In the genomic region with DNA sequence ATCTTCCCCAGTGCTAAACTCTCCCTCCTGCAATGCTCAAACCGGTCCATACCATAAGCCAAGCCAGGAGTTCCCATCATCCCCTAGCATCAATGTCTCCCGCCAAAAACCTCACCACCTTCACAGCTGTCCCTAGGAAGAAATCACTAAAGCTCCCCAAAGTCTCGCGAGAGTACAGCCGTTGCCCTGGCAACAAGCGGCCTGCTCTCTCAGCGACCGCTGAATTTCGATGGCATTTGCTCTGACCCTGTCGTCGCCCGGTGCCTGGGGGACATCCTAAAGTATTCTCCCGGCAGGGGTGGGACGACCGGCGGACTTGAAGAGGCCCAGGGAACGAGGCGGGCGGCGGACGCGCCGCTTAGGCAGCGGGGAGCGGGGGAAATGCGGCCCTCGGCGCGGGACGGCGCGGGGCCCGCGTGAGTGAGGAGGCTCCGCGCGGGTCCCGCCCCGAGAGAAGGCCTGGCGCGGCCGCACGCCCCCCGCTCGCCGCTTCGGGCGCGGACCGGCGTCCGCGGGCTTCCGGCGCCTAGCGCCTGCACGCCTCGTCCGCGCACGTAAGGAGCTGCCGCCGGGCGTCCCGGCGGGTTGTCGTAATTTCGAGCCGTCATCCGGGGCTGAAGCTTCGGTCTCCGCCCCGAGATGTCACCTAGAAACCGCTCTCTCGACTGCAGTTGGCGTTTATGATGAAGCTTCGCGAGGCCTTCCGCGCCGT, we compare ENCODE assay signal across 8 mouse cellular contexts. TPM values are rescaled to one million over a fixed set of nuclear protein-coding genes. Genes with fewer than 3 reads are reported as not detected.
DNase-seq lines count a peak whose midpoint lies in the region; ATAC-seq and TF ChIP-seq lines count a peak whose summit lies in the region.

Gene Agbl3, plus strand, starts transcription at position 202 of the 712 bp plus-strand sequence.

- TF ChIP-seq CTCF in heart, adult 2 months (IDR thresholded peaks at IDR 0.05) = 0 out of 2 replicates have a peak, but pooled peaks have one; percentile 5

- TF ChIP-seq EP300 in heart, adult 2 months (IDR thresholded peaks at IDR 0.05; ENCODE audit: insufficient read depth, low read depth, low read length) = 0 out of 2 replicates have a peak, but pooled peaks have one; percentile 43

- DNase-seq in 3134 (ENCODE audit: extremely low read depth, insufficient read length, low spot score) = peak; percentile 94
- DNase-seq in adrenal gland, postnatal 4 days (ENCODE audit: low spot score in 2 of 2) = peak; percentile 93
- DNase-seq in embryonic facial prominence, embryonic 14.5 days (ENCODE audit: low spot score) = peak; percentile 98
- DNase-seq in heart, adult 2 months = peak; percentile 94 to 97
- peak; percentile 91 to 94 for DNase-seq in kidney, adult 8-10 months
- DNase-seq in spleen, postnatal 10 days (ENCODE audit: low spot score in 2 of 2) = peak; percentile 98

- intact Hi-C loops in heart, adult 2 months (cut with DNase I) = loop anchor here (1.0 to 5.0 kb wide), 3 partner anchors 82 to 130 kb away; partner anchors contain the start of genes Cyren, Tmem140 and Wdr91

- under 1% methylated on average over 46 of the region's 81 CpGs for WGBS in embryonic facial prominence, embryonic 14.5 days
- WGBS in heart, adult 2 months = under 1% methylated on average over 80 of the region's 81 CpGs
- under 1% methylated on average over 58 of the region's 81 CpGs for WGBS in limb, embryonic 13.5 days
- under 1% methylated on average over 67 of the region's 81 CpGs for WGBS in midbrain, embryonic 16.5 days

- H3K9ac ChIP-seq in embryonic facial prominence, embryonic 14.5 days (ENCODE audit: low read depth, low read length) = peak within 1 kb of the TSS; percentile 95
- H3K9ac ChIP-seq in heart, adult 2 months (ENCODE audit: low read depth, low read length) = peak within 1 kb of the TSS; percentile 82
- H3K9ac ChIP-seq in limb, embryonic 13.5 days = peak within 1 kb of the TSS; percentile 93
- peak within 1 kb of the TSS; percentile 87 for H3K9ac ChIP-seq in midbrain, embryonic 16.5 days (ENCODE audit: low read depth, low read length)

- peak; percentile 63 for TF ChIP-seq POLR2A in heart, adult 2 months (IDR thresholded peaks at IDR 0.05; ENCODE audit: insufficient read depth, low read depth, low read length)

- H3K4me3 ChIP-seq in embryonic facial prominence, embryonic 14.5 days (ENCODE audit: low read depth, low read length) = peak within 1 kb of the TSS; percentile 61
- H3K4me3 ChIP-seq in heart, adult 2 months = peak within 1 kb of the TSS; percentile 91
- H3K4me3 ChIP-seq in limb, embryonic 13.5 days = peak within 1 kb of the TSS; percentile 67
- H3K4me3 ChIP-seq in midbrain, embryonic 16.5 days (ENCODE audit: low read depth, low read length) = peak within 1 kb of the TSS; percentile 66

- H3K79me2 ChIP-seq in heart, adult 2 months (replicated peaks; ENCODE audit: control insufficient read depth, insufficient read depth, low read length) = no peaks in the 10 kb centered on the region

- H3K27me3 ChIP-seq in embryonic facial prominence, embryonic 14.5 days (replicated peaks; ENCODE audit: control insufficient read depth, insufficient read depth, low read length) = no peaks in the 10 kb centered on the region
- H3K27me3 ChIP-seq in heart, adult 2 months (ENCODE audit: control insufficient read depth, insufficient read depth, low read length) = no peaks in the 10 kb centered on the region
- H3K27me3 ChIP-seq in limb, embryonic 13.5 days = no peaks in the 10 kb centered on the region
- H3K27me3 ChIP-seq in midbrain, embryonic 16.5 days (ENCODE audit: control insufficient read depth, insufficient read depth, low read depth, low read length) = no peaks in the 10 kb centered on the region

- peaks cover 2% of the 10 kb centered on the region; the same call in 1 of the 2 replicates for H3K36me3 ChIP-seq in embryonic facial prominence, embryonic 14.5 days (ENCODE audit: control insufficient read depth, insufficient read depth, low read length)
- no peaks in the 10 kb centered on the region for H3K36me3 ChIP-seq in heart, adult 2 months (ENCODE audit: control insufficient read depth, insufficient read depth, low read length)
- peaks cover 5% of the 10 kb centered on the region; the same call in 1 of the 2 replicates for H3K36me3 ChIP-seq in limb, embryonic 13.5 days
- no peaks in the 10 kb centered on the region for H3K36me3 ChIP-seq in midbrain, embryonic 16.5 days (ENCODE audit: control insufficient read depth, insufficient read depth, low read length)

- H3K4me1 ChIP-seq in embryonic facial prominence, embryonic 14.5 days (ENCODE audit: control insufficient read depth, insufficient read depth, low read length) = no peaks in the 10 kb centered on the region
- peaks cover 2% of the 10 kb centered on the region; the same call in 1 of the 2 replicates for H3K4me1 ChIP-seq in heart, adult 2 months (ENCODE audit: control insufficient read depth, insufficient read depth, low read length)
- H3K4me1 ChIP-seq in limb, embryonic 13.5 days = no peaks in the 10 kb centered on the region
- 0 out of 2 replicates have a peak, but pooled peaks cover 2% of the 10 kb centered on the region for H3K4me1 ChIP-seq in midbrain, embryonic 16.5 days (ENCODE audit: control insufficient read depth, insufficient read depth, low read length)

- peak within 1 kb of the TSS; percentile 58 for H3K4me2 ChIP-seq in embryonic facial prominence, embryonic 14.5 days (ENCODE audit: low read depth, low read length)
- H3K4me2 ChIP-seq in limb, embryonic 13.5 days (replicated peaks) = peak within 1 kb of the TSS; percentile 72
- peak within 1 kb of the TSS; percentile 52 for H3K4me2 ChIP-seq in midbrain, embryonic 16.5 days (ENCODE audit: low read length)

- H3K27ac ChIP-seq in embryonic facial prominence, embryonic 14.5 days (replicated peaks; ENCODE audit: low read depth, low read length) = peak within 1 kb of the TSS; percentile 97
- H3K27ac ChIP-seq in heart, adult 2 months = peak within 1 kb of the TSS; percentile 95
- H3K27ac ChIP-seq in limb, embryonic 13.5 days = peak within 1 kb of the TSS; percentile 96
- peak within 1 kb of the TSS; percentile 98 for H3K27ac ChIP-seq in midbrain, embryonic 16.5 days (ENCODE audit: low read length)

- no peaks in the 10 kb centered on the region for H3K9me3 ChIP-seq in embryonic facial prominence, embryonic 14.5 days (ENCODE audit: control insufficient read depth, low read length)
- H3K9me3 ChIP-seq in limb, embryonic 13.5 days = no peaks in the 10 kb centered on the region
- no peaks in the 10 kb centered on the region for H3K9me3 ChIP-seq in midbrain, embryonic 16.5 days (replicated peaks; ENCODE audit: control insufficient read depth, low read length, poor library complexity, severe bottlenecking)

- peak; percentile 91 for ATAC-seq in embryonic facial prominence, embryonic 14.5 days (ENCODE audit: low read depth)
- ATAC-seq in limb, embryonic 13.5 days (ENCODE audit: low FRiP score, low read depth) = peak; percentile 91
- peak; percentile 96 for ATAC-seq in midbrain, embryonic 16.5 days

RNA-seq across cellular contexts. Expression of gene Agbl3, which starts in this region (rescaled TPM):
- total RNA-seq in adrenal gland, postnatal 4 days (2021) = 10 to 100 TPM; 22.1 to 24.7 TPM
- 6.3 and 8.7 TPM in 2 replicates for polyA plus RNA-seq in embryonic facial prominence, embryonic 14.5 days (2014; fragmentation: Nextera tagmentation; extraction: Ambion mirVana)
- 1 to 10 TPM; 2.5 to 3.7 TPM for total RNA-seq in heart, adult 2 months (2021)
- polyA plus RNA-seq in heart, adult 2 months (2012; rRNA removed) = 2.6 and 3.4 TPM in 2 replicates
- polyA plus RNA-seq in limb, embryonic 13.5 days (2015; fragmentation: Nextera tagmentation; extraction: Ambion mirVana) = 7.6 and 8.6 TPM in 2 replicates
- polyA plus RNA-seq in midbrain, embryonic 16.5 days (2015; fragmentation: Nextera tagmentation; extraction: Ambion mirVana) = 15.2 and 16.9 TPM in 2 replicates

Comparison
In these comparisons a context has a peak if more than half of its experiments do, and no peak if none do; other contexts are left out.
1. Peak in every context shown above with its lines: DNase-seq, ATAC-seq, H3K4me3 ChIP-seq and H3K27ac ChIP-seq.
2. RNA of gene Agbl3 (total RNA-seq): 22.1 to 24.7 TPM in adrenal gland, postnatal 4 days; 2.5 to 3.7 TPM in heart, adult 2 months; every median in the first group is over 4 times any median in the second.